Mouse (Mus musculus) liver (tissue): ENCODE results near the gene Prpsap1.
"Not testable (repeated sequence)": the region's sequence is repeated elsewhere in the genome, so short reads cannot be mapped to it uniquely, and the experiment has no call there.

Experiments
- DNase-seq: peaks from one replicate; pipeline ENCODE4 v3.0.0-alpha.2; 2020; ENCODE audit warnings: mixed read lengths

Gene Prpsap1

DNA sequence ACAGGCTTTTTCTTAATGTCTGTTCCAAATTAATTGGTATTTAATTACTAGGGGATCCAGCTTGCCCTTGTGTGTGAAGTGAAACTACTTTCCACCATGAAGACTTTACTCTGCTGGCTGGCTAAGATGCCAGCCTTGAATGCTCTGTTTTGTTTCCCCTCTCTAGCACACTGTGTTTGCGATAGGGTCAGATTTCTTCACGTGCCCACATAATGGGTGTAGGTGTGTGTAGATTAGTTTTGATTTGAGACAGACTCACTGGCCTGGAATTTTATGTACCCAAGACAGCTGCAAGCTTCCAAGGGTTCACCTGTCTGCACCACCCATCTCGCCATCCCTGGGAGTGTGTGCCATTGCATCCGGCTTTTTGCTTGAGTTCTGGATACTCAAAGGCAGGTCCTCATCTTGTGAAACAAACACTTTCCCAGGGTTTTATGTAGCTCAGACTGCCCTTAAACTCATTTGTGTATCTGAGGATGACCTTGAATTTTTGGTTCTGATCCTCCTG lies 19.6 kb upstream of the Prpsap1 start:
- no peak for DNase-seq

DNA sequence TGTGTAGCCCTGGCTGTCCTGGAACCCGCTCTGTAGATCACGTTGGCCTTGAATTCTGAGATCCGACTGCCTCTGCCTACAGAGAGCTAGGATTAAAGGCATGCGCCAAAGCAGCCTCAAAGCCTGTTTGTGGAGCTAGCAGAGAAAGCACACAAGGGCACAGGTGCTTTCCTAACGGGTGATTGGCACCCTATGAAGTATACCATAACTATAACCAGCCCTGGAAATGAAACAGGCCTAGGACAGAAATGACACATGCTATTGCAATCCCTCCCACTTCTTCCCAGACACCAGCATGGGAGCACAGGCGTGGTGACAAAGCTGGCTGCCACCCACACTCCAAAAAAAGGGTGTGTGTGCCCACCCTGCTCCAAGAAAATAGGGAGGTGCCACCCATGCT lies 19.0 kb upstream of the Prpsap1 start:
- DNase-seq = no peak

DNA sequence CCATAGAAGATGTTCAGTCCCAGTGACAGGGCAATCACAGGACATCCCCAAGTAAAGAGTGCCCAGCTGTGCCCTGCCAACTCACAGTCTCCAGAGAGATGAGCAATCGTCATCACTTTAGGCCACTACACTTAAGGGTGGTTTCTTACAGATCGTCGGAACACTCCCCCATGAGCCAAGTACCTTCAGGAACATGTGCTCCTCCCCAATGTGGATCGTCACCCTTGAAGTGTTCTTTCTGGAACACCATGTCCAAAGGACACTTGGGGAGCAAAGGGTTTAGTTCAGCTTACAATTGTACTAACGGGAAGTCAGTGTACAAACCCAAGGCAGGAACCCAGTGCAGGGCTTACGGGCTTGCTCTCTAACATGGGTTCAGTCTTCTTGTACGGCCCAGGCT lies 18.2 kb upstream of the Prpsap1 start:
- DNase-seq = no peak

DNA sequence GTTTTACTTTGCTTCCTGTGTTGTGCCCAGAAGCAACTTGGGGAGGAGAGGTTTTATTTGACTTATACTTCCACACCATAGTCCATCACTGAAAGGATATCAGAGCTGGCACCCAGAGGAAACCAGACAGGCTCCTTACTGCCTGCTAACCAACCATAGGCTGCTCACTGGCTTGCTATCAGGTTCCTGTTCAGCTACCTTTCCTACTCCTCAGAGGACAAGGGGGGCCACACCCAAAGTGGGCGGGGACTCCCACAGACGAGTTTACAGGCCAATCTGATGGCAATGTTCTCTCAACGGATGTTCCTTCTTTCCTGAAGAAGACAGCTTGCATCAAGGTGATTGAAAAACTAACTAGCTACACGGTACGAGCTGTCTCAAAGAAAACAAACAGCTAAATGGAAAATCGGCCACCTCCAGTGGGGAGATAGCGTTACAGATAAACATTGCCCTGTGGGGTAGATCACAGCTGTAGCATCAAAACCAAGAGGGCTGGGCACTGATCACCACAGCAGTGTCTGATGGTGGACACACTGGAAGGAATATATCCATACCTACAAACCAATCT lies 17.4 kb upstream of the Prpsap1 start:
- DNase-seq = peak; percentile 83

- no peak for DNase-seq
Observed at GRCm38 (mm10) chr11:116508689-116509088, 14.7 kb upstream of the Prpsap1 start.

GRCm38 (mm10) chr11:116506151-116506875 lies 12.3 kb upstream of the Prpsap1 start:
- peak; percentile 73 for DNase-seq

GRCm38 (mm10) chr11:116505573-116505972 lies 11.6 kb upstream of the Prpsap1 start:
- peak; percentile 62 for DNase-seq

- no peak for DNase-seq
Observed at GRCm38 (mm10) chr11:116504516-116504915, 10.5 kb upstream of the Prpsap1 start.

GRCm38 (mm10) chr11:116501005-116501746 lies 7.2 kb upstream of the Prpsap1 start:
- peak; percentile 34 for DNase-seq

- DNase-seq = no peak
Observed at GRCm38 (mm10) chr11:116499018-116499417, 5.0 kb upstream of the Prpsap1 start.

DNA sequence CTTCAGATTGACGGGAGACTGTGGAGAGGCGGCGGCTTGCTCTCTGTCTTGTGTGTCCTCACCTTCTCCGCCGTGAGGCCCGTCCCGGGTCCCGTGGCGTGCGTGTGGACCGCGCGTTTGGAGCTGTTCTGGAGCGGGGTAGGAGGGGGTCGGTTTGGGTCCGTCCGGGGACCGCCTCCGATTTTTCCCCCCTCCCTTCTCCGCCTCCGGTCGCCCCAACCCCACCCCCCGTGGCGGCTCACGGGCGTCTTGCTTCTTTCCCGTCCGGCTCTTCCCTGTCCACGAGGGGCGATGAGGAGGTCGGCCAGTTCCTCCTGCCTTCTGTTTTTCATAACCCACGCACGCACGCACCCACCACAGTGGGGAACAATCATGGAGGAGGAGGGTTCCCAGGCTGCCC lies 4.6 kb upstream of the Prpsap1 start:
- DNase-seq = no peak

DNA sequence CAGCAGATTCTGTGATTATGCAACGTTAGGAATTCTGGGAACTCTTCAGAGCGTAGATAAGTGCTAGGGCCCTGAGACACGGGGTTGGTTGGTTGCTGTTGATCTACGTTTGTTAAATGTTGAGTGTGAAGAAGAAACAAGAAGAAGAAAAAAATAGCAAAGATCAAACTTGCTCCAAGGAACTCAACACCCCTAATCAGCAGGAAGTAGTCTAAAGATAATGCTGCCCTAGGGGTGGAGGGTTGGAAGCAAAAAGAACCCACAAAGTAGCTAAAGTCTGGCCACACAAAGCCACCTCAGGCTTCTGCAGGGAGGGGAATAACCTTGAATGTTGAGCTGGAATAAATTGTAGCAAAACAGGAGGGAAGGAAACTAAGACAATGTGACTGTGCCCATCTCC lies 3.3 kb upstream of the Prpsap1 start:
- no peak for DNase-seq

DNA sequence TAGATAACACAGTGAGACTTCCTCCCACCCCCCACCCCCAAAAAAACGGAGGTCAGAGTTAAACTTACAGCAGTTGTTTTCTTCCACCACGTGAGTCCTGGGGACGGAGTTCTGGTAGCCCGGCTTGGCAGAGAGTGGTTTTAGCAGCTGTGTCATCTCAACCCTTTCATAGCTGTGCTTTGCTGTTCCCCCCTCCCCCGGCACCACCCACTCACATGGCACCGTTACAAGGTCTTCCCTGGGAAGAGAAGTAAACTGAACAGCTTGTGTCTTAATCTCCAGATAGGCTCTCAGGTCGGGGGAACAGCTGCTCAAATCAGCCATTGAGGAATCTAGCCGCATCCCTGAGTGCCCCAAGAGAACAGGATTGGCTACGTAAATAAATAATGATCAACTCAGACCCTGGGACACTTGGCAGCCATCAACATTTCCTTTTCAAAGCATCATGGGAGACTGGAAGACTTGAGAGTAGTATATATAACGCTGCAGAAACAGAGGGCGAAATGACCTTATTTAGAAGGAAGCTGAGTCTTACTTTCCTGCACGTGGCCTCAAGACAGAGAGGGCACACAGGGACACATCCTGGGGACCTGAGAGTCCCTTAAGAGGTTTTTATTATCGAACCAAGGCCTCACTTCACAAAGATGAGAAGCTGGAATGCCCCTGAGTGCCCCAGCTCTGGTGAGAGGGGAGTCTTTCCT lies 622 bp upstream of the Prpsap1 start:
- no peak for DNase-seq

- no peak for DNase-seq
Observed at GRCm38 (mm10) chr11:116493191-116493590, 811 bp downstream of the Prpsap1 start.

DNA sequence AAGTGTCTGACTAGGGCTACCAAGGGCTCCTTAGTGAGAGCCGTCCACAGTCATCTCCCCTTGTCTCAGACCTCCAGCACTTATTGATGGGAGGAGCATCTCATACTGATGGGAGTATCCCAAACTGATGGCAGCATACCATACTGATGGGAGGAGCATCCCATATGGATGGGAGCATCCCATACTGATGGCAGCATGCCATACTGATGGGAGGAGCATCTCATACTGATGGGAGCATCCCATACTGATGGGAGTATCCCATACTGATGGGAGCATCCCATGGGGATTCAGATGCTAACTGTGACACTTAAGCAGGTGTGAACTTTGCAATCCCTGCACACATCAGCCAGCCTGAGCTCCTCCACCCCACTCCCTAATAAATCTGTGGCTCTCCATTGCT lies 1.5 kb downstream of the Prpsap1 start:
- DNase-seq = not testable (repeated sequence)

DNA sequence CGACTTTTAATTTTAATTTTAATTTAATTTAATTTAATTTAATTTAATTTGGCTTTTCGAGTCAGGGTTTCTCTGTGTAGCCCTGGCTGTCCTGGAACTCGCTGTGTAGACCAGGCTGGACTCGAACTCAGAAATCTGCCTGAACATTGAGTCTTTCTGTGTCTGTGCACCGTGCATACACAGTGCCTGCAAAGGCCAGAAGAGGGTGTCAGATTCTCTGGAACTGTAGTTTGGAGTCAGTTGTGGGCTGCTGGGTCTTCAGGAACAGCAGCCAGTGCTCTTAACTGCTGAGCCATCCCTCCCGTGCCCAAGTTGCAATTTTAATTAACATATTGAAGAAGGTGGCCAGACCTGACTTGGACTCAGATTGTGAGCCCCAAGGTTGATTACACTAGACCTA lies 2.7 kb downstream of the Prpsap1 start:
- DNase-seq = no peak

DNA sequence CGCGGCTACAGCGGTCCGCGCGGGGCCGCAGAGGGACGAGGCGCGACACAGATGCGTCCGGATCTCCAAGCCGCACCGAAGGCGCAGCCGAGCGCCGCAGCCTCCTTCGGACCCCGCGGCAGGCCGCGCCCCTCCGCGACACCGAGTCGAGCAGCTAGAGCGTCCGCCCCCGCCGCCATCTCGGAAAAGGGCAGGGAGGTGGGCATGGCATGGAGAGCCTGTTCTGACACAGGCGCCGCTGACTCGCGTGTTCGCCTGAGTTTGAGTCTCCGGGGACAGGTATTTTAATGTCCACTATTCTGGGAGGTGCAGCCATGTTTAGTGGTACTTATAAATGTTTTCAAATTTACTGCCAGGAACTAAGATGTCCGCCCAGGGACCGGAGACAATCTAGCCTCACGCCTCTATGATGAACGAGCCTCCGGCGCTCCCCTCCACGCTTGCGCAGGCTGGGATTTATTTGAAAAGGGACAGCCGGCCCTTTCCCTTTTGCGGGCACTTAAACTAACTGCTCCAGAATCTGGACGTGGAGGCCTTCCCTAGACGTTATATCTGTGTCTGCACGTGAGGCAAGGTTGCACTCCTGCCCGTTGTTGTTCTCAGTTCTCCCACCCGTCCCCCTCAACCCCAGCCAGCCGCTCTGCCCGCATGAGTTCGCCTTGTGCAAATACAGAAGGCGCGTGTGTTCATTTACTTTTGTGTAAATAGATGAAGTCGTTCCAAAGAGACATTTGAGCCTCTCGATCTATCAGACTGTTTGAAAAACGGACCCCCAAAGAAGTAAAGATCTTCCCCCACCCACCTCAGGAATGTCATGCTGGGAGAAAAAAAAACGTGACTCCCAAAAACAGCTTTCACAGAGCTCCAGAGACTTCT lies 3.5 kb downstream of the Prpsap1 start:
- DNase-seq = peak; percentile 90

DNA sequence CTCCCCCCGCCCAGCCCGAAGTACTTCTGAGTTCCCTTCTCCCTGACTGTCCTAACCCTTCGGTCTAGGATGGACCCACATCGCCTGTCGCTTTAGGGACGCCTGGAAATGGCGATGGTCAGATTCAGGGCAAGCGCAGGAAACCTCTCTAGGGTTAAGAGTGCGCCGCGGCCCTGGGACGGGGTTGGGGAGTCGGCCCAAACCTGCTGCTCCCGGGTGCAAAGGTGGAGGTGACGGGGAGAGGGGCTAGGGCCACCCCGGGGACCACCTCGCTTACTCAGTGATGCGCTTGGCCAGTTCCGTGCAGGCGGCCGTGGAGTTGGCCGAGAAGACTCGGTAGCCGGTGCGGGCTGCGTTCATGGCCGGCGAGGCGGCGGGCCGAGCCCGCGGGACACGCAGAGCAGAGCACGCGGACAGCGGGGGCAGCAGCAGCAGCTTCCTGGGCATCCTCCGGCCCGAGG lies 4.2 kb downstream of the Prpsap1 start:
- no peak for DNase-seq

DNA sequence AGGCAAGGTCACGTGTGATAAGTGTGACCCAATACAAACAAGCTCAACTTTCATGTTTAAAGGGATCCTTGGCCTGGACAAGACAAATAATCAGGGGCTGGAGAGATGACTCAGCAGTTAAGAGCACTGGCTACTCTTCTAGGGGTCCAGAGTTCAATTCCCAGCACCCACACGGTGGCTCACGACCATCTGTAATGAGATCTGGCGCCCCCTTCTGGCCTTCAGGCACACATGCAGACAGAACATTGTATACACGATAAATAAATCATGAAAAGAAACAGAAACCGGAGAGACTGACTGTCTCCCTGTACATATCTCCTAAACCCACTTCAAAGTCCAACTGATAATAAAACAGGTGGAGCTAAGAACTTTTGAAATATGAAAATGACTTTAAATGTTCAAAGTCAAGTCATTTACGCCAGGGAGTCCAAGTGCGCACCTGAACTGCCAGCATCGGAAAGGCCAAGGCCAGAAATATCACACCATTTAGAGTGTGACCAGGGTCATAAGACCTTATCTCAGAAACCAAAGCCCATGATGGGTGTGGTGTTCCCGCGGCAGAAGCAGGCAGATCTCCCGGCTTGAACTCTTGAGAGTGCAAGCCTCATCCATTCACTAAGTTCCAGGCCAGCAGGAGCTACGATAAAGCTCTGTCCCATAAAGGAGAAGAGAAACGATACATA lies 5.2 kb downstream of the Prpsap1 start:
- DNase-seq = peak; percentile 23

DNA sequence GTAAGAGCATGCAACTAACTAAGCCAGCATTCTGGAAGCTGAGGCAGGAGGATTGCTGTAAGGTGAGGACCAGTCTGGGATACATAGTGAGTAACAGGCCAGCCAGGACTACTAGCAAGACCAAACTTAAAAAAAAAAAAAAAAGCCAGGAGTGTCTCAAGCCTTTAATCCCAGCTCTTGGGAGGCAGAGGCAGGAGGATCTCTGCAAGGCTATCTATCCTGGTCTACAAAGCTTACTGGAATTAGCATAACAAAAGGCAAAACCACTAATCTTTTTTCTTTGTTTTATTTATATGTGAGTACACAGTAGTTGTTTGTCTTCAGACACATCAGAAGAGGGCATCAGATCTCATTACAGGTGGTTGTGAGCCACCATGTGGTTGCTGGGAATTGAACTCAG lies 5.8 kb downstream of the Prpsap1 start:
- no peak for DNase-seq

- no peak for DNase-seq
Observed at GRCm38 (mm10) chr11:116484261-116484660, 9.7 kb downstream of the Prpsap1 start.

- DNase-seq = no peak
Observed at GRCm38 (mm10) chr11:116481776-116482175, 12.2 kb downstream of the Prpsap1 start.
